Comparison of ENCODE assay signal across 33 mouse cellular contexts in genomic region chr6:49028708-49029107, GRCm38 (mm10). TPM values are rescaled to one million over a fixed set of nuclear protein-coding genes. Genes with fewer than 3 reads are reported as not detected.
"Had no signal": no experiment of that assay in that cellular context is flagged by ENCODE, and none has a peak within 500 bp of the region (broad histone marks: within the 10 kb centered on the region; RNA-seq: fewer than 3 reads in every experiment).

No protein-coding gene starts in this region.

- H3K4me1 ChIP-seq: limb, embryonic 13.5 days; liver, embryonic 12.5 days; liver, embryonic 15.5 days; midbrain, embryonic 12.5 days; neural tube, embryonic 13.5 days had no signal

- H3K27ac ChIP-seq: limb, embryonic 13.5 days; liver, embryonic 12.5 days; liver, embryonic 15.5 days; midbrain, embryonic 12.5 days; neural tube, embryonic 13.5 days had no signal

- H3K36me3 ChIP-seq: limb, embryonic 13.5 days; liver, embryonic 12.5 days; liver, embryonic 15.5 days; midbrain, embryonic 12.5 days; neural tube, embryonic 13.5 days had no signal

- H3K4me2 ChIP-seq: limb, embryonic 13.5 days; liver, embryonic 12.5 days; liver, embryonic 15.5 days; midbrain, embryonic 12.5 days; neural tube, embryonic 13.5 days had no signal

- H3K4me3 ChIP-seq: limb, embryonic 13.5 days; liver, embryonic 12.5 days; liver, embryonic 15.5 days; midbrain, embryonic 12.5 days; myocyte; neural tube, embryonic 13.5 days had no signal

- DNase-seq: kidney, adult 2 months; kidney, postnatal 10 days; kidney, postnatal 36 days; layer of hippocampus, postnatal 36 days; left cerebral cortex, postnatal 4 days; liver; lung, adult 2 months; lung, postnatal 14 days; lung, postnatal 4 days; retina, postnatal 1 day; right cerebral cortex, postnatal 25 days; thymus, postnatal 36 days had no signal

- ATAC-seq: inflammation-experienced regulatory T-cells, adult 6 months; liver, embryonic 12.5 days; midbrain, embryonic 16.5 days had no signal

- H3K9me3 ChIP-seq: limb, embryonic 13.5 days; liver, embryonic 12.5 days; liver, embryonic 15.5 days; midbrain, embryonic 12.5 days; neural tube, embryonic 13.5 days had no signal

- H3K9ac ChIP-seq: limb, embryonic 13.5 days; liver, embryonic 12.5 days; liver, embryonic 15.5 days; midbrain, embryonic 12.5 days; neural tube, embryonic 13.5 days had no signal

- H3K27me3 ChIP-seq: limb, embryonic 13.5 days; liver, embryonic 15.5 days; midbrain, embryonic 12.5 days had no signal

RNA-seq across cellular contexts. Expression of gene Gpnmb, which starts 7.6 kb away (rescaled TPM):
- total RNA-seq: monocyte, adult 5-6 weeks; neutrophil, adult 5-6 weeks had no signal

RNA-seq across cellular contexts. Expression of gene Svs1, which starts 42.0 kb away (rescaled TPM):
- total RNA-seq: layer of hippocampus, adult 8-10 months; layer of hippocampus, postnatal 10 days; layer of hippocampus, postnatal 36 days; left cerebral cortex, adult 8-10 months; left cerebral cortex, postnatal 14 days; left cerebral cortex, postnatal 4 days; megakaryocyte, adult 5-6 weeks; monocyte, adult 5-6 weeks; neutrophil, adult 5-6 weeks had no signal
- polyA plus RNA-seq: inflammation-experienced regulatory T-cells, adult 6 months; kidney, embryonic 14.5 days; limb, embryonic 13.5 days; liver, embryonic 12.5 days; liver, embryonic 15.5 days; lung, adult 2 months; lung, embryonic 16.5 days; midbrain, embryonic 12.5 days; midbrain, embryonic 16.5 days; myocyte; neural tube, embryonic 13.5 days; small intestine, adult 2 months; spleen, adult 2 months; thymus, postnatal 0 days; urinary bladder, adult 2 months had no signal

RNA-seq across cellular contexts. Expression of gene Doxl2, which starts 53.9 kb away (rescaled TPM):
- total RNA-seq: layer of hippocampus, adult 8-10 months; layer of hippocampus, postnatal 10 days; layer of hippocampus, postnatal 36 days; left cerebral cortex, adult 8-10 months; left cerebral cortex, postnatal 14 days; left cerebral cortex, postnatal 4 days; megakaryocyte, adult 5-6 weeks; monocyte, adult 5-6 weeks; neutrophil, adult 5-6 weeks had no signal
- polyA plus RNA-seq: inflammation-experienced regulatory T-cells, adult 6 months; kidney, adult 2 months; kidney, embryonic 14.5 days; limb, embryonic 13.5 days; liver, embryonic 12.5 days; liver, embryonic 15.5 days; lung, adult 2 months; lung, embryonic 16.5 days; midbrain, embryonic 12.5 days; midbrain, embryonic 16.5 days; myocyte; neural tube, embryonic 13.5 days; small intestine, adult 2 months; thymus, postnatal 0 days; urinary bladder, adult 2 months had no signal
